Mouse (Mus musculus): ENCODE results near the gene Tuba1c.

Tuba1c gene

GRCm38 (mm10) chr15:98996840-98997239, 32.9 kb upstream of the Tuba1c start:
- DNase-seq: no peak

GRCm38 (mm10) chr15:98997938-98998774, 31.5 kb upstream of the Tuba1c start:
- DNase-seq: no peak

GRCm38 (mm10) chr15:98998775-98999157, 30.9 kb upstream of the Tuba1c start:
- DNase-seq: no peak

GRCm38 (mm10) chr15:99000535-99001283, 29.0 kb upstream of the Tuba1c start:
- DNase-seq: peak; percentile 49

GRCm38 (mm10) chr15:99001451-99001931, 28.2 kb upstream of the Tuba1c start:
- DNase-seq: no peak

- no peak for DNase-seq
Observed at GRCm38 (mm10) chr15:99003600-99003999, 26.1 kb upstream of the Tuba1c start.

GRCm38 (mm10) chr15:99008801-99009241, 20.9 kb upstream of the Tuba1c start:
- no peak for DNase-seq

GRCm38 (mm10) chr15:99010896-99011295, 18.8 kb upstream of the Tuba1c start:
- no peak for DNase-seq

GRCm38 (mm10) chr15:99011946-99012345, 17.7 kb upstream of the Tuba1c start:
- no peak for DNase-seq

- no peak for DNase-seq
Observed at GRCm38 (mm10) chr15:99014496-99015030, 15.1 kb upstream of the Tuba1c start.

GRCm38 (mm10) chr15:99017355-99017761, 12.3 kb upstream of the Tuba1c start:
- DNase-seq: no peak

- DNase-seq: no peak
Observed at GRCm38 (mm10) chr15:99017986-99018385, 11.7 kb upstream of the Tuba1c start.

GRCm38 (mm10) chr15:99018630-99019029, 11.1 kb upstream of the Tuba1c start:
- no peak for DNase-seq

- DNase-seq: no peak
Observed at GRCm38 (mm10) chr15:99019436-99019835, 10.3 kb upstream of the Tuba1c start.

GRCm38 (mm10) chr15:99020171-99020570, 9.5 kb upstream of the Tuba1c start:
- no peak for DNase-seq

GRCm38 (mm10) chr15:99021255-99021654, 8.4 kb upstream of the Tuba1c start:
- no peak for DNase-seq

- DNase-seq: peak; percentile 38
Observed at GRCm38 (mm10) chr15:99024668-99025314, 4.9 kb upstream of the Tuba1c start.

- no peak for DNase-seq
Observed at GRCm38 (mm10) chr15:99025414-99025813, 4.3 kb upstream of the Tuba1c start.

GRCm38 (mm10) chr15:99026259-99026658, 3.4 kb upstream of the Tuba1c start:
- DNase-seq: no peak

GRCm38 (mm10) chr15:99027116-99027515, 2.6 kb upstream of the Tuba1c start:
- no peak for DNase-seq

GRCm38 (mm10) chr15:99028874-99029458, 725 bp upstream of the Tuba1c start:
- DNase-seq: no peak

- DNase-seq: no peak
Observed at GRCm38 (mm10) chr15:99030585-99031387, 1.1 kb downstream of the Tuba1c start.

Measured in cerebellum, adult 9-11 months (tissue).